Mouse (Mus musculus) C2C12 (cell line): Measurements from ENCODE around the gene Gm15517.

ENCODE experiments used
- CEBPB ChIP-seq: IDR thresholded peaks from one replicate; pipeline ENCODE4 v1.6.1; 2011; ENCODE audit warnings: low read depth, mild to moderate bottlenecking, control low read depth, moderate library complexity
- CTCF ChIP-seq: IDR thresholded peaks from one replicate; pipeline ENCODE4 v1.5.1; 2011; ENCODE audit not compliant: control insufficient read depth, insufficient read depth, insufficient read length
- FOSL1 ChIP-seq: IDR thresholded peaks from one replicate; pipeline ENCODE4 v1.8.0; 2011; ENCODE audit warnings: mild to moderate bottlenecking, low read length; ENCODE audit not compliant: poor library complexity, insufficient read depth, severe bottlenecking
- MAX ChIP-seq: IDR thresholded peaks from one replicate; pipeline ENCODE4 v1.6.1; 2011; ENCODE audit warnings: mild to moderate bottlenecking, control low read depth
- MYOD1 ChIP-seq: IDR thresholded peaks from one replicate; pipeline ENCODE4 v1.6.1; 2011; ENCODE audit warnings: low read depth; ENCODE audit not compliant: control insufficient read depth, insufficient read length
- MYOG ChIP-seq: IDR thresholded peaks from one replicate; pipeline ENCODE4 v1.6.1; 2011; ENCODE audit not compliant: control insufficient read depth, insufficient read length; ENCODE audit errors: extremely low read depth
- USF1 ChIP-seq: IDR thresholded peaks from one replicate; pipeline ENCODE4 v1.6.1; 2011; ENCODE audit warnings: low read depth, mild to moderate bottlenecking, control low read depth, moderate library complexity

DNA sequence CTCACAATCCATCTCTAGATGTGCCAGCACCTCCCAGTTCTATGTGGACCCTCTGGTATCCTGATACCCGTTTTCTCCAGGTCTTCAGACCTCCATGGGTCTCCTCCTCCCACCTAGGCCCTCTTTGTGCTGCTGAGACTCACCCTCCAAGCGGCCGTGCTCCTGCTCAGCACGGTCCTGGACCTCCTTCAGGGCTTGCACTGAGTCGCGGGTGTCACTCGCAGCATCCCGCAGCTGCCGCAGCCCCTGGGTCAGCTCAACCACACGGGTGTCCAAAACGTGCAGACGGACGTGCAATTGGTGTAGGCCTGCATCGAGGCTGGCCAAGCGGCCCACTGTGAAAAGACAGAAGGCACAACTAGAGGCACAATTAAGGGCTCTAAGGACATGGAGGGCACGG, 44.4 kb downstream of the Gm15517 start:
- no peak for TF ChIP-seq CTCF
- TF ChIP-seq MAX, result no peak
- no peak for TF ChIP-seq MYOD1
- TF ChIP-seq MYOG, result no peak
- TF ChIP-seq CEBPB, result no peak
- TF ChIP-seq FOSL1, result no peak
- TF ChIP-seq USF1, result no peak
